Mouse (Mus musculus): ENCODE results near the gene Pld6.

- TF ChIP-seq CTCF (IDR thresholded peaks at IDR 0.05) (no peak), POLR2A (IDR thresholded peaks at IDR 0.05; ENCODE audit: insufficient read depth, low read depth, low read length) (no peak), EP300 (IDR thresholded peaks at IDR 0.05; ENCODE audit: insufficient read depth, low read depth, low read length) (no peak)
Observed at GRCm38 (mm10) chr11:59783591-59783990, 3.9 kb downstream of the Pld6 start.

Data from heart, adult 2 months (tissue).